Mouse (Mus musculus) WW6 (cell line): ENCODE results near the gene Lima1.
A peak's percentile ranks its signal among the peaks of the same experiment; 100 is the strongest.
"Not testable (repeated sequence)": the region's sequence is repeated elsewhere in the genome, so short reads cannot be mapped to it uniquely, and the experiment has no call there.

Experiments used
- DNase-seq: peaks from one replicate; pipeline ENCODE4 v3.0.0-alpha.2; 2013; ENCODE audit warnings: low read depth, low spot score

The Lima1 gene

DNA sequence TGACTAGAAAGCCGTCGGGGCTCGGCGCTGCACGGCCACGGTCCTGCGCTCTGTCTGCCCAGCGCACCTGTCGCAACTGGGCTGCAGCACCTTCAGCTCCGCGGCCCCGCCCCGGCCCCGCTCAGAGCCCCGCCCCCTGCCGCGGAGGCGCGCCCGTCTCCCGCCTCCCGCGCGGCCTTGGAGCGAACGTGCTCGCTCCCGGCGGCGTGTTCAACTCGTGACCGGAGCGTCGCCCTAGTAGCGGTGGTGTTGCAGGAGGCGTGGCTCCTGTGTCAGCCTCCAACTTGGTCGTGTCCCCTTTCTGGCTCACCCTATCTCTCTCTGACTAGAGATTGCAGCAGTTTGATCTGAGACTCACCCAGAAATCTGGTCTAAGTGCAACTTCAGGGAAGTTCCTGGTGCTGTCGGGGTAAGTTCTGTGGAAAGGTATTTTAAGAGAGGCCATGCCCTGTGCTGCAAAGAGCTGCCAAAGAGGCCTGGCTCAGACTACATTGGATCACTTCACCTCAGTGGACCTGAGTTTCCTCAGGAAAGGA lies at the start of gene Lima1:
Lima1 (minus strand) TSS at position 123 of the 536 bp plus-strand sequence.
- DNase-seq = peak; percentile 77

DNA sequence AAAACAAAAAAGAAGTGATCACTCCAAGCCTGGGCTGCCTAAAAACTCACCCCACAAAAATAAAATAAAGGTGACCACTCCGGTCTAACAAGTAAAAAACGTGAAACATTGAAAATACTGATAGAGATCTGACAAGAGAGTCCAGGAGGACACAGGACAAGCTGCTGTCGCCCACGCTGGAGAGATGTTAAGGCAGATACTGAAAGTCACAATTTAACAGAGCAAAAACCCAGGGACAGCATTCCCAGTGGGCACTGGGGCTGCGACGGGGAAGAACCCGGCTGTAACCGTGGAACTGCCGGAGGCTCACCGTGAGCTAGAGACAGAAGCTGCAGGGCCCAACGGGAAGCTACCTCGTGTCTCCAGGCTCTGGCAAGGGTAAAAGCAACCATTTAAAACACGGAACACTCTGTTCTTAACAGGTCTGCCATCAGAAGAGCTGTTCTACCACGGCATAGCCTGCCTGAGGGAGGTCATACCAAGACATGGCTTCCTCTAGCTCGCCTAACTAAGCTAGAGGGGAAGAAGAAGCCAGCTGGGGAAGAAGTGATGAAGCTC lies 44.4 kb upstream of the Lima1 start:
- no peak for DNase-seq

DNA sequence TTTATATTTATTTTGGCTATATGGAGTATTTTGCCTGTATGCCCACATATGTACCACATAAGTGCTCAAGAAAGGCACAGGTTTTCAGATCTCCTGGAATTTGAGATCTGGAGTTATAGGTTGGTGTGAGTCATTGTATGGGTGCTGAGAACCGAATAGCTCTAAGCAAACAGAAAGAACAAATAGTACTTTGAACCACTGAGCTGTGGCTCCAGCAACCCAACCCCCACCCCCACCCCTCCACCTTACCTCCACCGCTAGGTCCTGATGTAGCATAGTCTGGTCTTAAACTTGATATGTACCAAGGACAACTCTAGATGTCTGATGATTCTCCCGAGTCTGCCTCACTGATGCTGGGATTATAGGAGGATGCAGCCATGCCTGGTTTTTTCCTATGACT lies 42.0 kb upstream of the Lima1 start:
- DNase-seq = no peak

DNA sequence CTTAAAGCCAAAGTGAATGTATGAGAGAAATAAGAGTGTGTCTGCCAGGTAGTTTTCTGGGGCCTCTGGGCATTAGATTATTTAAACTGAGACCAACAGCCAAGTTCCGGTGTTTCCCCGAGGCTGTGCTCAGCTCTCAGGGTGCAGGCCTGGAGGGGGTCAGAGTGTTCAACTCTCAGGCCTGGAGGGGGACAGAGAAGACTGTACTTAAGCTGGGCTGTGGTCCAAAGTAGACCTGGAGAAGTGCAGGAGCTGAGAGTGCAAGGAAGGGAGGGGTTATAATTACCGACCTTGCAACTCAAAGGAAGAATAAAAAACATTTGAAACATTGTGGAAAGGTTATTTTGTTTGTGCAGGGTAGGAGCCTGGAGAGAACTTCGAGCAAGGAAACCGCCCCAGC lies 39.4 kb upstream of the Lima1 start:
- no peak for DNase-seq

DNA sequence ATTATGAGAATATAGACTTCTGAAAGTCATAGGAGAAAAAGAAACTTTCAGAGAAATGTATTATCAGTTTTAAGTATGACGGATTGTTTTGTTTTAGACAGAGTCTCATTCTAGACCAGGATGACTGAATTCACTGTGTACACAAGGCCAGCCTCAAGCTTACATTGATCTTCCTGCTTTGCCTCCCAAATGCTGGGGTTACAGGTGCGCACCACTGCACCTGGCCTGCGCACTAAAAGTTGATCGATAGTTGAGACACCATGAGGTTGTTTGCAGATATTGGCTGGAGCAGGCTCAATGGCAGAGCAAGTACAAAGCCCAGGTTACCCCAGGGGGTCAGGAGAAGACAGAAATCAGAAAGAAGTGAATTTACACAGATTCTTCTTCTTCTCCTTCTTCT lies 36.5 kb upstream of the Lima1 start:
- no peak for DNase-seq

DNA sequence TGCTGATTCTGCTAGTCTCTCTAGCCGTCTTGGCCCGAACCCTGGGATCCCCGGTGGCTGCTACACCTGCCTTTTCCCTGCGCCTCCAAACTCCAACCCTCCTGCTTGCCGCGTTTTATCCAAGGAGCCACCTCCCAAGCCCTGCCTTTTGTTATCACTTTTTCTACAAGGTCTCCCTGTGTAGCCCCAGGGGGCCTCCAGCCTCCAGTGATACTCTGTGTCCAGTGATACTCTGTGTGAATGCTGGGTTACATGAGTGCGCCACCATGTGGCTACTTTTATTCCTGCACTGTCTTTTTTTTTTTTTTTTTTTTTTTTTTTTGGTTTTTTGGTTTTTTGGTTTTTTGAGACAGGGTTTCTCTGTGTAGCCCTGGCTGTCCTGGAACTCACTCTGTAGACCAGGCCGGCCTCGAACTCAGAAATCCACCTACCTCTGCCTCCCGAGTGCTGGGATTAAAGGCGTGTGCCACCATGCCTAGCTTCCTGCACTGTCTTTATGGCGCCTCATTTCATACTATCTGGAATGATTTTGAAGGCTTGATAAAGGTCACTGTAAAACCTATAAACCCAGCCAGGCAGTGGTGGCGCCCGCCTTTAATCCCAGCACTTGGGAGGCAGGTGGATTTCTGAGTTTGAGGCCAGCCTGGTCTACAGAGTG lies 34.2 kb upstream of the Lima1 start:
- DNase-seq = peak; percentile 57

DNA sequence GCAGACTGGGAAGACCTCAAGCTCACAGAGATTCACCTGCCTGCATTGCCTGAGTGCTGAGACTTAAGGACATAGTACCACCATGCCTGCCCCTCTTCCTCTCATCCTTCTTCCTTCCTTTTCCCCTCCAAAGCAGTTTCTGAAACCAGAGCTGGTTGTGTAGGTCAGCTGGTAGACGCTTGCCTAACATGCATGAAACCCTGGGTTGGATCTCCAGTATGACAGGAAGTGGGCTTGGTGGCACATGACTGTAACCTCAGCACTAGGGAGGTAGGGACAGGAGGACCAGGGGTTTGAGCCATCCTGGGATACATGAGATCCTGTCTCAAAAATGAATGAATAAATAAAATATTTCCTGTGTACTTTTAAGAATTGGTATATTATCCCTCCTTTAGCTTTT lies 32.3 kb upstream of the Lima1 start:
- DNase-seq = no peak

DNA sequence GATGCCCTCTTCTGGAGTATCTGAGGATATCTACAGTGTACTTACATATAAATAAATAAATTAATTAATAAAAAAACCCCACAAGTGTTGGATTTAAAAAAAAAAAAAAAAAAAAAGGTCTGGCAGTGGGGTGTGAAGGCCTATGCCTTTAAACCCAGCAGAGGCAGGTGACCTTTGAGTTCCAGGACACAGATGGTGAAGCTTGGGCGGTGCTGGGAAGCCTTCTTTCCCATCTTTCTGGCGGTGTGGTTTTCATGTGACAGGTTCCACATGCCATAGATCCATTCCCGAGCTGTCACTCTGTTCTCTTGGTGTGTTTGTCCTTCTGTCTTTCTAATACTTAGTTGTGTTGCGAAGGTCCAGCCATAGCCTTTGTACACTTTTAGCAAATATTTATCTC lies 31.8 kb upstream of the Lima1 start:
- no peak for DNase-seq

DNA sequence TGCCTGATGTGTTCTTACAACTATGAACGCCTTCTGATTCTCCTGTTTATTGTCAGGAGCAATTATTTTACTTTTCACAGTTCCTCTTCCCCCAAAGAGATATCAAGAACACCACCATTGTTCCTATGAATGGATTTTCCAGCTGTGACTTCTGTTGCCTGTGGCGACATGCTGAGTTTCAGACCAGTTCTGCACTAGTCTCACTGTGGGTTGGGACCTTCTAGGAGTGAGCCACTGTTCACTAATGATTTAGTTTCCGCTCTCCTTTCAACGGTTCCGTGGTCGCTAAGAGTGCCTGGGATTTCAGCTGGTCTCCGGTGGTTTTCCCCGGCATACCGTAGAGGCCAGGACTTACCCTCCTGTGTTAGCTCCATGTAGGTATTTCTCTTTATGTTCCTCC lies 29.6 kb upstream of the Lima1 start:
- DNase-seq = no peak

DNA sequence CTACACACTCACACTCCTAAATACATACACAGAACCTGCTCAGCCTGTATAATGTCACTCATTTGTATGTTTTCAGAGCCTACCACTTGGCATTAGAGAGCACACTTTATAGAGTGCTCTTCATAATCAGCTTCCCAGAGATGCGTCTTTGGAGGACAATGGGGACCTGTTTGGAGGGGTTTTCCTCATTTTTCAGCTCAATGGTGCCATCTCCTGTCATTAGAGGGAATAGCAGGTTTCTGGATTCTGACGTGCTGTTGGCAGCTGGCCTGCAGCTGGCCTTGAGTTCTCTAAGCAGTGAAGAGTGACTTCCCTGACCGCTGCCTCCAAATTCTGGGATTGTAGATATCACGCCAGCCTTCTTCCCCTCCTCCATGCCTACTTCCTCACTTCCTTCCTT lies 29.1 kb upstream of the Lima1 start:
- peak; percentile 40 for DNase-seq

DNA sequence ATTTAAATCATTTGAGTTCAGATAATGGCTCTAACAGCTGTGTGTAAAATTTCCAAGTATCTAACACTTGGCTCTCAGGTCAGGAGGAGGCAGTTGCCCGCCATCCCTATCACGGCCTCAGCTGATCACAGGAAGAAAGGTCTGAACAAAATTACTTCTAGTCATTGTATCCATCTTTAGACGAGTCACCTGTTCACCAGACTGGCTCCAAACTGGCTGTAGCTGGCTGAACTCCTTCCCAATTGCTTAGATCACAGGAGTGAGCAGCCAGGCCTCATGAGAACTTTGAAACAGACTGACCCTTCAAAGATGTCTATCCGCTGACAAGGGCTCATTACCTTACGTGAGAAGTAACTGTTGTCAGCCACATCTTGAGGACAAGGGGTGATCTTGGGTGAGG lies 28.0 kb upstream of the Lima1 start:
- DNase-seq = no peak

DNA sequence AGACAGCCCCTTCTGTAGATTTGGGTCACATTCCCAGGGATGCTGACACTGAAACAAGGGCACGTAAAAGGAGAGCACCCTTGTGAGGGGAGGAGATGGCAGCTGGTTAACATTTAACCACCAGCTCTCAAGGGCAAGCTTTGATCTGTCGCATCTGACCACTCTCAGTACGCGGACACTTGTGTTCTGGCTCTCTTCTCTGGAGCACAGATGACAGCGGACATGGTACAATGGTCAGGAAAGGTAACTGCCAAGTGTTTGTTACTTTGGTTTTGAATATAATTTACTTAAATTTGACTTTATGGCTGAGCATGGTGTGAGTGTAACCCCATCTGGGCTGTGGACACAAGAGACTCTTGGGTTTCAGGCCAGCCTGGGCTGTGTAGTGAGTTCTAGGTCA lies 27.5 kb upstream of the Lima1 start:
- no peak for DNase-seq

DNA sequence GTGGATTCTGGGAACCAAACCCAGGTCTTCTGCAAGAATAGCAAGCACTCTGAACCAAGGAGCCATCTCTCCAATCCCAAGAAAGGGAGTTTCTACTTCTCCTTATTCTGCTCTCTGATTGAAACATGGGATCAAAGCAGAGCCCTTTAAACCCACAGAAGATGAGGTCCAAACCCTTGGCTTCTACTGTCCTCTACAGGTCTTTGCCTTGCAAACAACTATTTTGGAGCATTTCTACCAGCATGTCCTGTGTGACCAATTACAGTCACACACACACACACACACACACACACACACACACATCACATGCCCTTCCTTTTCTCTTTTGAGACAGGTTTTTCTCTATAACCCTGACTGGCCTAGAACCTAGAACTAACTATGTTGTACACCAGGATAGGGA lies 21.4 kb upstream of the Lima1 start:
- no peak for DNase-seq

DNA sequence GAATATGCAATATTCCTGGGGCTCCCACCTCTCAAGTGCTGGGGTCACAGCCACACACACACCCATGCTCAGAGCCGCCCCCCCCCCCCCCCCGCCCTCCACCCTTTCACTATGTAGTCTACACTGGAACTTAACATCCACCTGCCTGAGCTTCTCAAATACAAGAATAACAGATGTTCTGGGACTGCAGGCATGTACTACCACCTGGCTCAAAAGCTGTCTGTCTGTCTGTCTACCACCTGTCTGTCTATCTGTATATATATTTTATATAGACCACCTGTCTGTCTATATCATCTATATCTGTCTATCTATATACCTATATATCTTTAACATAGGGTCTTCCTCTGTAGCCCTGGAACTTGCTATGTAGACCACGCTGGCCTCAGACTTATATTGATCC lies 16.1 kb upstream of the Lima1 start:
- DNase-seq = no peak

DNA sequence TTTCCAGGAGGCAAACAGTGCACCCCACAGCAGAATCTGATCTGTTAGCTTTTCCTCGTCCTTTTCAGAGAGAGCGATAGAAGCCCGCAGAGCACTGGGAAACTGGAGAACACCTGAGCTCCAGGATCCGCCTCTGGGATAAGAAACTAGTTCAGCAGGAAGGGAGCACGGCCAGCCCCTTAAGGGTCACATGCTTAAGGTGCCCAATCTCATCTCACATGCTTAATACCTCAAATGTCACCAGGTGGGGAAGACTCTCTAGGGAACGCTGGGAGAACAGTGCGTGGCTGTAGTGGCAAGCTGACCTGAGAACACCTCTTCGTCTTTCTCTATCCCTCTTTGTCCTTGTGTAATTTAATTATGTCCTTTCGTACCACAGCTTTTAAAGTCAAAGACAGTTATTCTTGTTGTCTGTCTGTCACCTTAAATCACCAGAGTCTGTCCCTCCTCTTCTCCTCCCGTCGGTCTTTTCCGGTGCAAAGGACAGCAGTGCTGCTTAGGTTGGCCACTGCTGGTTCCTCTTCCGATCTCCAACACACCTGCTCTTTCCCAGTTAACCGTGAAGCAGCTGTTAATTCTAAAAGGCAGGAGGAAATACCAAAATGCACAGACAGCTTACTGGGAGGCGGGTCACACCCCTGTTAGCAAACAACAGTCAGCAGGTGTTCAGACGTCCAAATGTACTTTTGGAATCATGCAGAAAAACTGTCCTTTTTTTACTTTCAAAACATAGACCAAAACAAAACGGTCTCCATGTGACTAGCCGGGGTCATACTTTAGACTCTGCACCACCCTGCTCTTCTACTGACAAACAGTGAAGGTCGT lies 15.4 kb upstream of the Lima1 start:
- DNase-seq = no peak

DNA sequence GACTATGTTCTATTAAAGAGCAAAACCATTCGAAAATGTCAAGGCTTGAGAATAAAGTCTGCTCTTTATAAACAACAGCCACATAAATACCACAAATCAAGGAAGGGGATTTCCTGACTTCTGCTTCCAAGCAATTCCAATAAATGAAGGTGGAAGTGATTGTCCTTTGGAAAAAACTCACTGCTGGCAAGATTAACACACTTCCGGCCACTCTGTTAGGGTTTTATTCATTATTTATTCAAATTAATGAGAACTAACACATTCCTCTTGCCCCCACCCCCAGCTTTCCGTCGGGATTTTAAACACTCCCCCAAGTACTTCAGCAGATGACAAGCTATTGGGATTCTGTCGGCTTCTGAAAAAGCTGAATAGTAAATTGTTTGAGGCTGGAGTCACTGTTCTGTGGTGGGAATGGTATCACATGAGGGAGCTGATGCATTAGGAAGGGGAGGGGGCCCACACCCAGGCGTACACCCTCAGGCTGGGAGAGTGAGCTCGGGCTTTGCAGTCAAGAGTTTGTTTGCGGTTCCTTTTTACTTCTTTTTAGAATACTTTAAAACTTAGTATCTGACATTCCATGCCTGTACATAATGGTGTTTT lies 14.1 kb upstream of the Lima1 start:
- DNase-seq = no peak

DNA sequence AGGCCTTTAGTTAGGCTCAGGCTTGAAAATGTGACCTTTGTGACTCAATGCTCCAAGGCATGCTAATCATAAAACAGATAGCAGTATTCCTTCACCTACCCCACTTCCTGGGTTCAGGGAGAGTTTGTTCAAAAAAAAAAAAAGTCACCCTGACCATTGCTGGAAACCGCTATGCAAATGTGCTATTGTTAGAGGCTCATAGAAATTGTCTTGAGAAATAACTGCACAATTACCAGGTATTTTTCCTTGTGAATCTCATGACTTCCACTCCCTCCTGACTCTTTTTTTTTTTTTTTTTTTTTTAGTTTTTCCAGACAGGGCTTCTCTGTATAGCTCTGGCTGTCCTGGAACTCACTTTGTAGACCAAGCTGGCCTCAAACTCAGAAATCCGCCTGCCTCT lies 11.9 kb upstream of the Lima1 start:
- not testable (repeated sequence) for DNase-seq

DNA sequence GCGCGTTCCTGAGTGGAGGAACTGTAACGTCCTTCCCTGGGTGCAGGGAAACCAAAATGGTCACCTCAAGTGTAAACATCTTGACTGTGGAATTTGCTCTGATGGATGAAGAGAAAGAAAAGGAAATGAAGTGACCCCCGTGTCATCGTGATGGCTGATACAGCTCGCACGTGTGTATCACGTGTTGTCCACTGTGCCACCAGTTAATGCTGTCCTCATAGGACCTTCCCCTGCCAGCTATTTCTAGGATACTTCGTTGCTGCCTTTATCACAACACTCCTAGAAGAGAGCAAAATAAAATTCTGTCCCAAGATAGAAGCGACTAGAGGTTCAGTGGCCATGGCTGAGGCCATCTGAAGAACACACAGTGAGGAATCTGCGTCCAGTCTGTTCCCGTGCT lies 8.8 kb upstream of the Lima1 start:
- no peak for DNase-seq

DNA sequence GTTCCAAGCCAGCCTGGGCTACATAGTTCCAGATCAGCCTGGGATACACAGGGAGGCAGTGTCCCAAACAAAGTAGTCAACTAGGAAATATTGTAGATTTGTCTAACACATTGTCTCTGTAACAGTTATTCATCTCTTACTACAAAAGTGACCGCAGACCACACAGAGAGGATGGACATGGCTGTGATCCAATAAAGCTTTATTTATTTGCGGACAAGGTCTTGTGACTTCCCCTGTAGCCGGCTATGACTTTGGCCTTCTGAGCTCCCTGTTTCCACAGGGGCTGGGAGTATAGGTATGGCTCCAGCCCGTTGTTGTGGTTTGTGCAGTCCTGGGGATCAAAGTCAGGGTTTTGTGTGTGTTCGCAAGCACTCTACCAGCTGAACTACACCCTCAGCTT lies 3.3 kb upstream of the Lima1 start:
- no peak for DNase-seq

DNA sequence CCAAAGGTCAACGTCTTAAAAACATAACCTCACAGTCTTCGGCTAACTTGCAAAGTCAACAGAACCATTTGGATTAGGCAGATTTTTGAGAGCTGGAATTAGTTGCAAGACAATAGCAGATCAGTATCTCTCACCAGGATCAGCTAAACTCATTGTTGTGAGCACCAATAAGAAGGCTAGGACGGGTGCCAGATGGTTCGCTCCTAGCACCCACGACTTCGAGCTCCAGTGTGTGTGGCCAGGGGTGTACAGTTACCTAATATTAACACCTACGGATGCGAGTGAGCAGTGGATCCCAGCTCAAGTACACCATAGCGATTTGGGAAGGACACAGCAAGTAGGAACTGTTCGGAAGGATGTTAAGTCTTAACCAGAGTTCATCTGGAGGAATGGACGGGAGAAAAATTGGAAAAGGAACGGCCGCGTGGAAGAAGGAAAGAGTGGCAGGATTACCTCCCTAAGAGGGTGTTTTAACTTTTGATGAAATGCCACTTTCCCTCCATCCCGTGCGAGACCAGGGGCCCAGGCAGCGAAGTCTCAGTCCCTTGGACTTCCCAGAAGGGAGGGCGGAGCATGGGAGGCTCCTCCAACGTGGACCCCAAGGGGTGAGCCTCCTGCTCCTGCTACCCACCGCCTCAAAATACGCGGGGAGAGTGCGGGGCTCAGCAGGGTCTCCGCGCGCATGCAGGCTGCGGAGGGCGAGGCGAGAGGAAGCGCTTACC lies 483 bp downstream of the Lima1 start:
- DNase-seq = no peak

DNA sequence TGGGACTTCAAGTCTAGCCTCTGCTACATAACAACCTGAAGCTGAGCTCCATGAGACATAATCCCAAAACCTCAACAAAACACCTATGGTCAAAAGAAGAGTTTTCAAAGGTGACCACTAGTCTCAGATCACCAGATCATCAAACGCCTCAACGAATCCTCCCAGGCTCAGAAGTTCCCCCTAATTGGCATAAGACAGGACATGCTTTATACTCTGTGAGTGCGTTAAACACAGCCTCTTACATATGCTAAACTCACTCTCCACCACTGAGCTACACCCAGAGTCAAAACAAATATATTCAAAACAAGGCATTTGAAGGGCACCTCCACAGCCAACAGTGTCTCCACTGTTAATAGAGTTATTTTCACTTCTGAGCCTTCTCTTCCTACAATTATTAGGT lies 2.7 kb downstream of the Lima1 start:
- DNase-seq = no peak

DNA sequence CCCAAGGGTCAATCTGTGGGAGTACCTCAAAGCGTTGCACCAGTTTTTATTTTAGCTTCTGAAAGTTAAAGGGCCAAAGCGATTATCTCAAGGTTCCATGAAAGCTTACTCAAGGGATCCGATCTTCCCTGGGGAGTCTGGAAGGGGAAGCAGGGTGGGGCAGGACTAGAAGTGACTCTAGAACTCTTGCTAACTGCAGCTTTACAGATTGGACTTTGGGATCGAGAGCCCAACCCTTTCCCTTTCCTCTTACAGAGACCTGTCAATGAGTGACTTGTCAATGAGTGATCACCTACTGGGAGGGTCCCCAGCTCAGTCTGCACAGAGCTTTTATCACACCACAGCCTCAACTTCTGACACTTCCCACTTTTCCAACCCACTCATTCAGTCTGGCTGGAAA lies 7.6 kb downstream of the Lima1 start:
- no peak for DNase-seq
